Mouse (Mus musculus) left cerebral cortex, adult 6 months (tissue): ENCODE data around the gene Olfr201. TPM values are rescaled to one million over a fixed set of nuclear protein-coding genes. Genes with fewer than 3 reads are reported as not detected.

Experiments
- long read RNA-seq, 2 experiments: library from polyadenylated mRNA; unstranded; transcript quantifications; one replicate each; pipeline ENCODE4 v2.0.0; 2019 to 2020
- polyA plus RNA-seq: library from polyadenylated mRNA; unstranded; fragments of <200 nt; fragmentation: Nextera tagmentation; gene quantifications from 2 replicates; pipeline ENCODE4 v1.2.3, GENCODE M21; 2021

Olfr201 gene
- not detected in 2 replicates for polyA plus RNA-seq
- long read RNA-seq, experiment 1, result 0 reads
- long read RNA-seq, experiment 2, result 0 reads

GRCm38 (mm10) chr16:59272532-59272931 lies at the start of gene Olfr201:
TSS of gene Olfr201 (minus strand) at chr16:59272632.

GRCm38 (mm10) chr16:59318148-59318547 lies 45.7 kb upstream of the Olfr201 start, which contains the start of gene Olfr204:
TSS of gene Olfr204 (minus strand) at chr16:59318248.

GRCm38 (mm10) chr16:59298581-59298980 lies 26.1 kb upstream of the Olfr201 start, which contains the start of gene Olfr203:
TSS of gene Olfr203 (plus strand) at chr16:59298881.

GRCm38 (mm10) chr16:59286693-59287092 lies 14.3 kb upstream of the Olfr201 start, which contains the start of gene Olfr202:
TSS of gene Olfr202 (minus strand) at chr16:59286793.

GRCm38 (mm10) chr16:59219667-59220066 lies 52.8 kb downstream of the Olfr201 start, which contains the start of gene Olfr199:
TSS of gene Olfr199 (minus strand) at chr16:59219767.

Other genes with a start within 250 kb of the Olfr201 start
- not detected in 2 replicates for gene Olfr186, start 242.3 kb downstream of the Olfr201 start, polyA plus RNA-seq
- gene Olfr187, start 232.9 kb downstream of the Olfr201 start, polyA plus RNA-seq, result not detected in 2 replicates
- not detected in 2 replicates for gene Olfr190, start 194.6 kb downstream of the Olfr201 start, polyA plus RNA-seq
- not detected in 2 replicates for gene Olfr191, start 182.8 kb downstream of the Olfr201 start, polyA plus RNA-seq
- not detected in 2 replicates for gene Olfr193, start 160.8 kb downstream of the Olfr201 start, polyA plus RNA-seq
- gene Olfr194, start 151.6 kb downstream of the Olfr201 start, polyA plus RNA-seq, result not detected in 2 replicates
- gene Olfr195, start 125.6 kb downstream of the Olfr201 start, polyA plus RNA-seq, result not detected in 2 replicates
- gene Olfr196, start 102.2 kb downstream of the Olfr201 start, polyA plus RNA-seq, result not detected in 2 replicates
- not detected in 2 replicates for gene Olfr198, start 69.1 kb downstream of the Olfr201 start, polyA plus RNA-seq
- gene Olfr199, start 52.9 kb downstream of the Olfr201 start, polyA plus RNA-seq, result not detected in 2 replicates
- gene Olfr202, start 14.2 kb upstream of the Olfr201 start, polyA plus RNA-seq, result not detected in 2 replicates
- gene Olfr203, start 26.2 kb upstream of the Olfr201 start, polyA plus RNA-seq, result not detected in 2 replicates
- gene Olfr204, start 45.6 kb upstream of the Olfr201 start, polyA plus RNA-seq, result not detected in 2 replicates
- not detected in 2 replicates for gene Olfr205, start 58.5 kb upstream of the Olfr201 start, polyA plus RNA-seq
- not detected in 2 replicates for gene Olfr206, start 76.6 kb upstream of the Olfr201 start, polyA plus RNA-seq
- not detected in 2 replicates for gene Olfr209, start 91.4 kb upstream of the Olfr201 start, polyA plus RNA-seq
- gene Gabrr3, start 134.7 kb upstream of the Olfr201 start, polyA plus RNA-seq, result not detected in 2 replicates
- 11.1 and 11.9 TPM in 2 replicates for gene Riox2, start 199.1 kb upstream of the Olfr201 start, polyA plus RNA-seq